Mouse (Mus musculus): ENCODE results near the gene Spry2.

GRCm38 (mm10) chr14:105899116-105899515, 2.5 kb upstream of the Spry2 start:
- no peak for TF ChIP-seq POLR2A (IDR thresholded peaks at IDR 0.05; ENCODE audit: extremely low read depth, insufficient read depth, low read length)
- TF ChIP-seq CTCF (IDR thresholded peaks at IDR 0.05; ENCODE audit: low read depth, low read length) = no peak
